Mouse (Mus musculus) neural tube, embryonic 13.5 days (tissue): ENCODE measurements at regions not wholly inside any gene's neighbourhood (a gene's known extent, or its start where the extent isn't known, plus 50 kb on each side); places are given as distances from the start of the nearest gene placed in this dataset.

Experiments used
- ATAC-seq: fragments of 200-750 bp; cut with Nextera tagmentation; 2 replicates; pipeline ENCODE4 v1.8.0; 2017; ENCODE audit warnings: low read depth, mild to moderate bottlenecking, moderate TSS enrichment, moderate library complexity
- H3K27ac ChIP-seq: fragments of 300-500 bp; sonication (generic); replicated peaks from 2 replicates; pipeline ENCODE4 v1.5.1; 2015; ENCODE audit warnings: moderate library complexity, mild to moderate bottlenecking, inconsistent platforms
- H3K27me3 ChIP-seq: fragments of 300-500 bp; sonication (generic); 2 replicates; pipeline ENCODE4 v1.6.1; 2015; ENCODE audit warnings: mild to moderate bottlenecking, inconsistent platforms
- H3K36me3 ChIP-seq: fragments of 300-500 bp; sonication (generic); 2 replicates; pipeline ENCODE4 v1.6.1; 2015; ENCODE audit warnings: mild to moderate bottlenecking, inconsistent platforms
- H3K4me1 ChIP-seq: fragments of 300-500 bp; sonication (generic); replicated peaks from 2 replicates; pipeline ENCODE4 v1.6.1; 2015; ENCODE audit warnings: inconsistent platforms
- H3K4me2 ChIP-seq: fragments of 300-500 bp; sonication (generic); 2 replicates; pipeline ENCODE4 v1.6.1; 2015; ENCODE audit warnings: inconsistent platforms, mild to moderate bottlenecking, moderate library complexity
- H3K4me3 ChIP-seq: fragments of 300-500 bp; sonication (generic); 2 replicates; pipeline ENCODE4 v1.5.1; 2015; ENCODE audit warnings: mild to moderate bottlenecking, inconsistent platforms
- H3K9ac ChIP-seq: fragments of 300-500 bp; sonication (generic); 2 replicates; pipeline ENCODE4 v1.6.1; 2015; ENCODE audit warnings: moderate library complexity, mild to moderate bottlenecking, inconsistent platforms
- H3K9me3 ChIP-seq: fragments of 300-500 bp; sonication (generic); 2 replicates; pipeline ENCODE4 v1.6.1; 2016; ENCODE audit warnings: inconsistent platforms
- WGBS: fragments of 180-500 bp; shearing (Covaris S2); methylation state at CpG from one replicate; pipeline ENCODE4 v1.1.7; 2015; 5-methylcytosine and 5-hydroxymethylcytosine counted together

GRCm38 (mm10) chr2:75477076-75477475 is 182.0 kb upstream of the Hnrnpa3 start:
- Histone ChIP-seq H3K4me3 (no peak overlapping the region), H3K4me1 (peaks cover 6% of the 10 kb centered on the region), H3K4me2 (no peak overlapping the region), H3K36me3 (no peaks in the 10 kb centered on the region), H3K27ac (no peak overlapping the region), H3K9ac (no peak overlapping the region), H3K27me3 (no peaks in the 10 kb centered on the region), H3K9me3 (no peaks in the 10 kb centered on the region)
- WGBS = 59% methylated on average over 8 of the region's 8 CpGs
- ATAC-seq = no peak

- Histone ChIP-seq H3K27ac (no peak overlapping the region), H3K36me3 (no peaks in the 10 kb centered on the region), H3K4me2 (no peak overlapping the region), H3K4me3 (no peak overlapping the region), H3K4me1 (peaks cover 16% of the 10 kb centered on the region), H3K27me3 (no peaks in the 10 kb centered on the region), H3K9ac (no peak overlapping the region), H3K9me3 (no peaks in the 10 kb centered on the region)
- 83% methylated on average over 5 of the region's 5 CpGs for WGBS
- no peak for ATAC-seq
Measured at GRCm38 (mm10) chr2:75479546-75479945, 179.5 kb upstream of the Hnrnpa3 start.

- H3K4me3 ChIP-seq = no peak overlapping the region
- no peaks in the 10 kb centered on the region for H3K36me3 ChIP-seq
- no peak overlapping the region for H3K9ac ChIP-seq
- ATAC-seq = no peak
- no peaks in the 10 kb centered on the region for H3K27me3 ChIP-seq
- H3K27ac ChIP-seq = no peak overlapping the region
- no peaks in the 10 kb centered on the region for H3K9me3 ChIP-seq
- H3K4me2 ChIP-seq = no peak overlapping the region
- peaks cover 24% of the 10 kb centered on the region for H3K4me1 ChIP-seq
- WGBS = 56% methylated on average over 8 of the region's 8 CpGs
Measured at GRCm38 (mm10) chr2:75481863-75482262, 177.2 kb upstream of the Hnrnpa3 start.

- no peak overlapping the region for H3K4me3 ChIP-seq
- H3K36me3 ChIP-seq = no peaks in the 10 kb centered on the region
- ATAC-seq = no peak
- H3K9me3 ChIP-seq = no peaks in the 10 kb centered on the region
- H3K27me3 ChIP-seq = no peaks in the 10 kb centered on the region
- 76% methylated on average over 2 of the region's 2 CpGs for WGBS
- peaks cover 24% of the 10 kb centered on the region for H3K4me1 ChIP-seq
- H3K4me2 ChIP-seq = no peak overlapping the region
- no peak overlapping the region for H3K27ac ChIP-seq
- no peak overlapping the region for H3K9ac ChIP-seq
Measured at GRCm38 (mm10) chr2:75482484-75482883, 176.6 kb upstream of the Hnrnpa3 start.

GRCm38 (mm10) chr2:75484951-75485350 is 174.1 kb upstream of the Hnrnpa3 start:
- H3K9ac ChIP-seq = no peak overlapping the region
- peaks cover 24% of the 10 kb centered on the region for H3K4me1 ChIP-seq
- no peaks in the 10 kb centered on the region for H3K27me3 ChIP-seq
- H3K9me3 ChIP-seq = no peaks in the 10 kb centered on the region
- H3K4me3 ChIP-seq = no peak overlapping the region
- no peak overlapping the region; the same call in 1 of the 2 replicates for H3K27ac ChIP-seq
- ATAC-seq = no peak
- WGBS = 25% methylated on average over 10 of the region's 10 CpGs
- H3K36me3 ChIP-seq = no peaks in the 10 kb centered on the region
- peak overlapping the region; percentile 11; the same call in 1 of the 2 replicates for H3K4me2 ChIP-seq

- Histone ChIP-seq H3K9me3 (no peaks in the 10 kb centered on the region), H3K27ac (no peak overlapping the region), H3K4me2 (no peak overlapping the region), H3K9ac (no peak overlapping the region), H3K27me3 (no peaks in the 10 kb centered on the region), H3K4me1 (peaks cover 25% of the 10 kb centered on the region), H3K36me3 (no peaks in the 10 kb centered on the region), H3K4me3 (no peak overlapping the region)
- WGBS = 75% methylated on average over 1 of the region's 1 CpGs
- no peak for ATAC-seq
Measured at GRCm38 (mm10) chr2:75491150-75491549, 167.9 kb upstream of the Hnrnpa3 start.

- ATAC-seq = peak; percentile 65; the same call in 1 of the 2 replicates
- Histone ChIP-seq H3K27me3 (no peaks in the 10 kb centered on the region), H3K4me1 (peaks cover 25% of the 10 kb centered on the region), H3K4me3 (no peak overlapping the region), H3K27ac (no peak overlapping the region), H3K36me3 (no peaks in the 10 kb centered on the region), H3K4me2 (no peak overlapping the region), H3K9ac (no peak overlapping the region), H3K9me3 (no peaks in the 10 kb centered on the region)
- 35% methylated on average over 3 of the region's 3 CpGs for WGBS
Measured at GRCm38 (mm10) chr2:75491789-75492500, 167.1 kb upstream of the Hnrnpa3 start.

GRCm38 (mm10) chr2:75492501-75492898 is 166.6 kb upstream of the Hnrnpa3 start:
- Histone ChIP-seq H3K27ac (no peak overlapping the region), H3K4me3 (no peak overlapping the region), H3K4me1 (peaks cover 25% of the 10 kb centered on the region), H3K4me2 (no peak overlapping the region), H3K9ac (no peak overlapping the region), H3K9me3 (no peaks in the 10 kb centered on the region), H3K36me3 (no peaks in the 10 kb centered on the region), H3K27me3 (no peaks in the 10 kb centered on the region)
- ATAC-seq = no peak
- WGBS = 78% methylated on average over 4 of the region's 4 CpGs

GRCm38 (mm10) chr2:75496606-75497240 is 162.3 kb upstream of the Hnrnpa3 start:
- H3K4me2 ChIP-seq = no peak overlapping the region
- H3K9ac ChIP-seq = no peak overlapping the region
- no peaks in the 10 kb centered on the region for H3K27me3 ChIP-seq
- H3K9me3 ChIP-seq = no peaks in the 10 kb centered on the region
- no peak overlapping the region for H3K27ac ChIP-seq
- H3K36me3 ChIP-seq = no peaks in the 10 kb centered on the region
- WGBS = 86% methylated on average over 5 of the region's 5 CpGs
- no peak overlapping the region for H3K4me3 ChIP-seq
- H3K4me1 ChIP-seq = peaks cover 23% of the 10 kb centered on the region
- no peak for ATAC-seq

GRCm38 (mm10) chr2:75510223-75510622 is 148.8 kb upstream of the Hnrnpa3 start:
- Histone ChIP-seq H3K9me3 (no peaks in the 10 kb centered on the region), H3K9ac (no peak overlapping the region), H3K27ac (no peak overlapping the region), H3K4me1 (peaks cover 27% of the 10 kb centered on the region), H3K4me2 (no peak overlapping the region), H3K27me3 (no peaks in the 10 kb centered on the region), H3K4me3 (no peak overlapping the region), H3K36me3 (no peaks in the 10 kb centered on the region)
- ATAC-seq = peak; percentile 57; the same call in 1 of the 2 replicates
- WGBS = 38% methylated on average over 4 of the region's 4 CpGs

- H3K4me2 ChIP-seq = no peak overlapping the region
- H3K36me3 ChIP-seq = no peaks in the 10 kb centered on the region
Measured at GRCm38 (mm10) chr2:75512422-75513170, 146.5 kb upstream of the Hnrnpa3 start.

GRCm38 (mm10) chr2:75514171-75514570 is 144.9 kb upstream of the Hnrnpa3 start:
- Histone ChIP-seq H3K36me3 (no peaks in the 10 kb centered on the region), H3K4me3 (no peak overlapping the region), H3K4me1 (peaks cover 27% of the 10 kb centered on the region), H3K4me2 (no peak overlapping the region), H3K9ac (no peak overlapping the region), H3K9me3 (no peaks in the 10 kb centered on the region), H3K27ac (no peak overlapping the region), H3K27me3 (no peaks in the 10 kb centered on the region)
- ATAC-seq = no peak
- 56% methylated on average over 6 of the region's 6 CpGs for WGBS

More at GRCm38 (mm10) chr2:75512422-75513170, 146.5 kb upstream of the Hnrnpa3 start:
- Histone ChIP-seq H3K9ac (no peak overlapping the region), H3K4me3 (no peak overlapping the region), H3K4me1 (peaks cover 27% of the 10 kb centered on the region), H3K27me3 (no peaks in the 10 kb centered on the region), H3K9me3 (no peaks in the 10 kb centered on the region), H3K27ac (peak overlapping the region; percentile 67)
- peak; percentile 65 for ATAC-seq
- whole genome bisulfite sequencing = 46% methylated on average over 8 of the region's 8 CpGs
